Mouse (Mus musculus) ES-Bruce4 (cell line): ENCODE results near the gene Adam17. TPM values are rescaled to one million over a fixed set of nuclear protein-coding genes. Genes with fewer than 3 reads are reported as not detected.

ENCODE experiments used
- H3K27ac ChIP-seq: 2 replicates; pipeline ENCODE4 v1.5.1; 2012; ENCODE audit warnings: low read length, inconsistent platforms; ENCODE audit not compliant: insufficient read depth
- H3K27me3 ChIP-seq: 2 replicates; pipeline ENCODE4 v1.6.1; 2012; ENCODE audit warnings: mild to moderate bottlenecking, low read length, inconsistent platforms; ENCODE audit not compliant: control insufficient read depth, poor library complexity, insufficient read depth, severe bottlenecking
- H3K36me3 ChIP-seq: 2 replicates; pipeline ENCODE4 v1.6.1; 2012; ENCODE audit warnings: inconsistent platforms, mild to moderate bottlenecking, low read length, moderate library complexity; ENCODE audit not compliant: control insufficient read depth, poor library complexity, insufficient read depth, severe bottlenecking
- H3K4me1 ChIP-seq: one replicate; pipeline ENCODE4 v1.8.1; 2011; ENCODE audit warnings: low read length; ENCODE audit not compliant: control insufficient read depth, insufficient read depth
- H3K4me3 ChIP-seq: 2 replicates; pipeline ENCODE4 v1.5.1; 2011; ENCODE audit warnings: low read depth, mild to moderate bottlenecking, low read length
- H3K9ac ChIP-seq: 2 replicates; pipeline ENCODE4 v1.6.1; 2012; ENCODE audit warnings: low read depth, mild to moderate bottlenecking, inconsistent platforms; ENCODE audit not compliant: poor library complexity, severe bottlenecking
- H3K9me3 ChIP-seq: replicated peaks from 2 replicates; pipeline ENCODE4 v1.6.1; 2012; ENCODE audit warnings: mild to moderate bottlenecking, low read length, inconsistent platforms; ENCODE audit not compliant: control insufficient read depth, poor library complexity, insufficient read depth, severe bottlenecking
- CTCF ChIP-seq: IDR thresholded peaks from one replicate; pipeline ENCODE4 v1.8.1; 2011; ENCODE audit warnings: low read depth, low read length
- EP300 ChIP-seq: IDR thresholded peaks from 2 replicates; pipeline ENCODE4 v1.6.1; 2011; ENCODE audit warnings: low read depth, low read length; ENCODE audit not compliant: insufficient read depth
- POLR2A ChIP-seq: IDR thresholded peaks from one replicate; pipeline ENCODE4 v1.8.1; 2011; ENCODE audit warnings: low read length; ENCODE audit not compliant: insufficient read depth
- polyA plus RNA-seq: library from polyadenylated mRNA; stranded (reverse); fragments of >200 nt; gene quantifications from 2 replicates; pipeline ENCODE4 v1.2.4, GENCODE M21; 2011; ENCODE audit warnings: low read depth; ENCODE audit not compliant: missing spikeins, insufficient read depth, insufficient read length

Adam17 gene
- polyA plus RNA-seq, 1 experiment: 36.4 TPM

DNA sequence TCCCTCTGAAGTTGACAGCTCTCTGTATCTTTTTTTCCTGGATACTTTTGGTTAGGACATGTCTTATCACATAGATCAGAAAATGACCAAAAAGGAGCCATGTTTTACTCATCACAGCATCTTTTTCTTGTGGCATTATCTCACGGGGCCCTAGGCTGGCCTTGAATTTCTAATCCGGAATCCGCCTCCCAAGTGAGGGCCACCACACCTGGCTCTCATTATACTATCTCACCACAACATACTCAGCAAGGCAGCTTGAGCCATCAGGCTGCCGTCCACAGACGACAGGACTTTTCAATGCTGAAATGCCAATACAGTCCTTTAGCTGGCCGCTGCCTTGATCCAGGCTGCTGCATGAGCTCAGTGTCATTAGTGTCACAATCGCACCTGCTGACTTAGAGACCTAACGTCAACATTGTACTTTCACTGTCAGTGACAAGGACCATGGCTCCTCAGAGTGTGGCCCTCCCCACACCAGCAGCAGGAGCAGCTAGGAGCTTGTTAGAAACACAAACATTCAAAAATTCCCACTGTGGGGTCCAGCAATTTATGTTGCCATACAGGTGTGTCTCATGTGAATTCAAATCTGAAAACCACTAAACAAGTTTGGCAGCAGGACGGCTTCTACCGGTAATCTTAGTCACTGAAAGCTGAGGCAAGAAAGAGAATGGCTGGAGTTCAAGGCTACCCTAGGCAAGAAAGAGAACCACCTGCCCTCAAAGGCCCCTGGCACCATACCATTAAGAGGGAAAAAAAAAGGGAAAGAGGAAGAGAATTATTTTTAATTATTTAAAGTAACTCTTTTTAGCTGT is 8.6 kb downstream of the Adam17 start:
- no peaks in the 10 kb centered on the region for H3K9me3 ChIP-seq
- no peaks in the 10 kb centered on the region; the same call in 1 of the 2 replicates for H3K36me3 ChIP-seq
- H3K27ac ChIP-seq: no peak overlapping the region
- no peak overlapping the region for H3K9ac ChIP-seq
- no peaks in the 10 kb centered on the region for H3K27me3 ChIP-seq
- H3K4me1 ChIP-seq: no peaks in the 10 kb centered on the region
- TF ChIP-seq CTCF (no peak), POLR2A (no peak), EP300 (no peak)
- H3K4me3 ChIP-seq: no peak overlapping the region

DNA sequence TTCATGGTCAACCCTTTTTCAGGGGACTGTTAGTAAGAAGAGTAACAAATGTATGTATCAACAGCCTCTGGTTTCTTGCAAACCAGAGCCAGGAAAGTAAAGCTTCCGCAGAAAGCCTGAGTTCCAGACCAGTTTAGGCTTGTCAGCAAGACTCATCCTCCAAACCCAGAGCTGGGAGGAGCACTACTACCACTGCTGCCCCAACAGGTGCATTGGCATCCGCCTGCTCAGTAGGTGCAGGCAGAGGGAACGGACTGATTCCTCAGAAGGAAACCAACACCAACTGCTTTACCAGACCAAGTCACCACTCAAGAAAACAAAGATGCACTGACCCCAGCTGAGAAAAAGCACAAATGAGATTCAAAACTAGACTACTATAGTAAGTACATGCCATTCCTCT is 10.2 kb downstream of the Adam17 start:
- H3K27me3 ChIP-seq: no peaks in the 10 kb centered on the region
- no peak overlapping the region for H3K4me3 ChIP-seq
- no peaks in the 10 kb centered on the region; the same call in 1 of the 2 replicates for H3K36me3 ChIP-seq
- H3K4me1 ChIP-seq: no peaks in the 10 kb centered on the region
- no peak overlapping the region for H3K27ac ChIP-seq
- H3K9ac ChIP-seq: no peak overlapping the region
- no peak for TF ChIP-seq EP300
- TF ChIP-seq CTCF: no peak
- TF ChIP-seq POLR2A: no peak
- H3K9me3 ChIP-seq: no peaks in the 10 kb centered on the region

DNA sequence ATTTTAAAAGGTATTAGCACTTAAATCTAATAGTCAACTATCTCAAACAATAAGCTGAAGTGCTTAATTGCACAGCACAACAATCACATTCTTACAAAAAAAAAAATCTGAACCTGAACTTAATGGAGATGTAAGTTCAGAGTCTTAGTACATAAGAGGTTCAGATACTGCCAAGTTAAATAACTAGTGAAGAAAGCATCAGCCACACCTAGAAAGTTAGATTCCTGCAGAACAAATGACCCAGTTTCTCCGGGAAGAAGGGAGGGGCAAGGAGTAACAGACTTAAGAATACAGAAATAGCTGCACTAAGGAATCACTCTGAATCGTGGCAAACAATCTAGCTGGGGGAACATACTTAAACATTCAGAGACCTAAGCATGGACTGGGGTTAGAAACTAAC is 10.7 kb downstream of the Adam17 start:
- Histone ChIP-seq H3K36me3 (peaks cover under 1% of the 10 kb centered on the region; the same call in 1 of the 2 replicates), H3K9me3 (no peaks in the 10 kb centered on the region), H3K9ac (no peak overlapping the region), H3K4me1 (no peaks in the 10 kb centered on the region), H3K4me3 (no peak overlapping the region), H3K27me3 (no peaks in the 10 kb centered on the region), H3K27ac (no peak overlapping the region)
- TF ChIP-seq CTCF: no peak
- no peak for TF ChIP-seq POLR2A

DNA sequence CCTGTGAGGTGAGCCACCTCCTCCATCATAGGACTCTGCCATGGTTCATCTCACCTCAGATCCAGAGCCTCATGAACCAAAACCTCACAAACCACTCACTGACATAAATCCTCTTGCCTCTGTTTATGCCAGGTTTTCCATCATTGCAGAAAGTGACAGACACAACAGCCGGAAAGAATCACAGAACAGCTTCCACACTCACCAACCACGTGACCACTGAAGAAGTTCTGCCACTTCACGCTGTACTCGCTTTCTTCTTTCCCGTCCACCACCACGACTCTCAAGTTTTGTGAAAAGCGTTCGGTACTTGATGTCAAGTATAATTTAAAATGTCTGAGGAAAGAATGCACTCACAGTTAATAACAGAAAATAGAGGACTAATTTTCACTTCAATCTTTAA is 19.8 kb downstream of the Adam17 start:
- no peak overlapping the region for H3K9ac ChIP-seq
- TF ChIP-seq POLR2A: no peak
- TF ChIP-seq EP300: no peak
- TF ChIP-seq CTCF: no peak
- no peaks in the 10 kb centered on the region for H3K27me3 ChIP-seq
- peaks cover 2% of the 10 kb centered on the region for H3K4me1 ChIP-seq
- H3K9me3 ChIP-seq: peaks cover 23% of the 10 kb centered on the region
- no peak overlapping the region for H3K27ac ChIP-seq
- peaks cover 19% of the 10 kb centered on the region for H3K36me3 ChIP-seq
- no peak overlapping the region for H3K4me3 ChIP-seq

- H3K27ac ChIP-seq: no peak overlapping the region
- no peaks in the 10 kb centered on the region for H3K4me1 ChIP-seq
- peaks cover 27% of the 10 kb centered on the region for H3K36me3 ChIP-seq
- H3K9me3 ChIP-seq: peaks cover 23% of the 10 kb centered on the region
- no peak for TF ChIP-seq CTCF
- no peak for TF ChIP-seq EP300
- TF ChIP-seq POLR2A: no peak
- H3K9ac ChIP-seq: no peak overlapping the region
- H3K27me3 ChIP-seq: no peaks in the 10 kb centered on the region
- no peak overlapping the region for H3K4me3 ChIP-seq
These were observed 23.1 kb downstream of the Adam17 start for GRCm38 (mm10) chr12:21350113-21350876.

DNA sequence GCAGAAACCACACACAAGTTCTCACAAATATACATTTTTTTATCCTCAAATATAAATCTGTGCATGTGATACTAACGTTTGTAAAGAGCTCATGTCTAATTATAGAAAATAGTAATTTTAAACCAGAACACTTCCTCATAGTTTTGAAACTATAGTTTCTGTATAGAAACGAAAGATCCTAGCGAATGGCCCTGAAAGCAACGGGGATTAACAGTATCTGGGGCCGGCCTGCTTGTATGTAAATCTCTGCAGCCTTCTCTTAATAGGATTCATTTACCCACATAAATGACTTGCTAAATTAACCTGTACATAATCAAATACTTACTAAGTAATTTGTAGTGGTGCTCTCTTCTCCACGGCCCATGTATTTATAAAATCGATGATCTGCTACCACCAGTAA is 26.5 kb downstream of the Adam17 start:
- peaks cover 20% of the 10 kb centered on the region for H3K36me3 ChIP-seq
- H3K9ac ChIP-seq: no peak overlapping the region
- TF ChIP-seq CTCF (no peak), POLR2A (no peak), EP300 (no peak)
- H3K9me3 ChIP-seq: peaks cover 8% of the 10 kb centered on the region
- no peaks in the 10 kb centered on the region for H3K27me3 ChIP-seq
- no peak overlapping the region for H3K27ac ChIP-seq
- no peaks in the 10 kb centered on the region for H3K4me1 ChIP-seq
- no peak overlapping the region for H3K4me3 ChIP-seq
